8 mouse cellular contexts compared by ENCODE assay signal in the genomic region with DNA sequence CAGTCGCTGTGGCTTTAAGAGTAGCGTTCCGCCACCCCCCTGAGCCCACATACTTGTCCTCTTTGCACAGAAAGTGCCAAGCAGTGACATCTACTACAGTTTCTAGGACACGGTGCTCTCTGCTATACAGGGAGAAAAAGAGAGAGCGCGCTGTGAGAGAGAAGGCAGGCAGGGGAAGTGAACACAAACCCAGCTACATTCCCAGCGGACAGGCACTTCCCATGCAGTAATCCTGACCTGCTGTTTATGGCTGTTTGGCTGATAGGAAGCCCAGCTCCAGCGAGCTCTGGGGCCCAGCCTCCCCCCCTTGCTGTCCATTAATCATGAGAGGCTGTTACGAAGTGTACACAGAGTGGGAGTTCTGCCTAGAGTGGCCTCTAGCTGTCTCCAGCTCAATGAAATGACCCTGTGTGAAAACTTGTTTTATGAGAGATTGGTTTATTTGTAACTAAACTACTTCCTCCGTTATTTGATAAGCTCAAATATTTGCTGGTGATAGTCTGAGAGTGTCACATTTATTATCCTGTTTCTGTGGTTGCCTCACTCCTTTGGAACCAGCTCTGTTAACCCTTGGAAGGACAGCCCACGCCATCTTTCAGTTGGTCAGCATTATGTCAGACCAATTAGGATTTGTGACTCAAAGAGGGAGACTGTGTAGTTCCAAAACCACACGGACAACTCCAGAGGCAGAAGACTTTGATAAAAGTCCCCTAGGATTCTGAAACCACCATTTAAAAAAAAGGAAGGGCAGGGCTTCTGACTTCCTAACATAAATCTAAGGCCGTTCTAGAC.
DNase-seq lines count a peak whose midpoint lies in the region; ATAC-seq and TF ChIP-seq lines count a peak whose summit lies in the region.

No protein-coding gene starts in this region.

- H3K36me3 ChIP-seq in erythroblast, embryonic 14.5 days (ENCODE audit: control insufficient read depth), result no peaks in the 10 kb centered on the region
- no peaks in the 10 kb centered on the region for H3K36me3 ChIP-seq in embryonic facial prominence, embryonic 12.5 days
- no peaks in the 10 kb centered on the region for H3K36me3 ChIP-seq in limb, embryonic 14.5 days (ENCODE audit: control insufficient read depth, insufficient read depth, low read length)
- H3K36me3 ChIP-seq in midbrain, embryonic 15.5 days (replicated peaks), result no peaks in the 10 kb centered on the region
- H3K36me3 ChIP-seq in splenic B cell, adult 2 months (ENCODE audit: control insufficient read depth, insufficient read depth, low read length, poor library complexity, severe bottlenecking), result no peaks in the 10 kb centered on the region

- no peaks in the 10 kb centered on the region for H3K9me3 ChIP-seq in erythroblast, embryonic 14.5 days (ENCODE audit: control insufficient read depth, low read length)
- H3K9me3 ChIP-seq in embryonic facial prominence, embryonic 12.5 days, result no peaks in the 10 kb centered on the region
- H3K9me3 ChIP-seq in limb, embryonic 14.5 days (ENCODE audit: control insufficient read depth, low read length), result no peaks in the 10 kb centered on the region
- H3K9me3 ChIP-seq in midbrain, embryonic 15.5 days, result no peaks in the 10 kb centered on the region

- peak overlapping the region; percentile 83 for H3K27ac ChIP-seq in embryonic facial prominence, embryonic 12.5 days
- H3K27ac ChIP-seq in limb, embryonic 14.5 days (replicated peaks; ENCODE audit: low read depth, low read length), result peak overlapping the region; percentile 80
- H3K27ac ChIP-seq in midbrain, embryonic 15.5 days, result peak overlapping the region; percentile 81

- peak; percentile 17; the same call in 1 of the 2 replicates for TF ChIP-seq POLR2A in limb, embryonic 14.5 days (IDR thresholded peaks at IDR 0.05; ENCODE audit: borderline replicate concordance, extremely low read depth, insufficient read depth, insufficient read length)

- DNase-seq in heart, adult 8-10 months (ENCODE audit: low spot score), result peak; percentile 88
- peak; percentile 88 for DNase-seq in kidney, adult 9 months
- peak; percentile 91 for DNase-seq in limb, embryonic 14.5 days (ENCODE audit: low spot score)
- peak; percentile 10 for DNase-seq in splenic B cell, adult 2 months (ENCODE audit: low read depth, low spot score)

- 2% methylated on average over 13 of the region's 13 CpGs for WGBS in embryonic facial prominence, embryonic 12.5 days
- WGBS in limb, embryonic 14.5 days, result under 1% methylated on average over 13 of the region's 13 CpGs
- under 1% methylated on average over 13 of the region's 13 CpGs for WGBS in midbrain, embryonic 15.5 days

- no peak for ATAC-seq in erythroblast, adult 5-6 weeks (replicated peaks; ENCODE audit: low FRiP score, poor library complexity, severe bottlenecking)
- peak; percentile 78 for ATAC-seq in embryonic facial prominence, embryonic 12.5 days (ENCODE audit: insufficient number of reproducible peaks, insufficient read depth, low FRiP score, low TSS enrichment)
- peak; percentile 90 for ATAC-seq in limb, embryonic 14.5 days (ENCODE audit: low FRiP score, low read depth)
- peak; percentile 94 for ATAC-seq in midbrain, embryonic 15.5 days (replicated peaks)

- H3K4me2 ChIP-seq in embryonic facial prominence, embryonic 12.5 days (replicated peaks), result peak overlapping the region; percentile 63
- H3K4me2 ChIP-seq in limb, embryonic 14.5 days (replicated peaks; ENCODE audit: low read depth, low read length, severe bottlenecking), result peak overlapping the region; percentile 52
- peak overlapping the region; percentile 65 for H3K4me2 ChIP-seq in midbrain, embryonic 15.5 days

- H3K4me1 ChIP-seq in erythroblast, embryonic 14.5 days (ENCODE audit: control insufficient read depth), result peaks cover 5% of the 10 kb centered on the region
- peaks cover 30% of the 10 kb centered on the region for H3K4me1 ChIP-seq in embryonic facial prominence, embryonic 12.5 days
- H3K4me1 ChIP-seq in limb, embryonic 14.5 days (ENCODE audit: control insufficient read depth, insufficient read depth, low read length), result peaks cover 42% of the 10 kb centered on the region
- H3K4me1 ChIP-seq in midbrain, embryonic 15.5 days, result peaks cover 27% of the 10 kb centered on the region

- H3K9ac ChIP-seq in embryonic facial prominence, embryonic 12.5 days, result peak overlapping the region; percentile 48; the same call in 1 of the 2 replicates
- peak overlapping the region; percentile 44 for H3K9ac ChIP-seq in limb, embryonic 14.5 days (ENCODE audit: low read depth, low read length, severe bottlenecking)
- H3K9ac ChIP-seq in midbrain, embryonic 15.5 days, result peak overlapping the region; percentile 44

- H3K27me3 ChIP-seq in erythroblast, embryonic 14.5 days (ENCODE audit: control insufficient read depth), result no peaks in the 10 kb centered on the region
- no peaks in the 10 kb centered on the region for H3K27me3 ChIP-seq in embryonic facial prominence, embryonic 12.5 days
- no peaks in the 10 kb centered on the region for H3K27me3 ChIP-seq in limb, embryonic 14.5 days (ENCODE audit: control insufficient read depth, insufficient read depth, low read length)
- no peaks in the 10 kb centered on the region for H3K27me3 ChIP-seq in midbrain, embryonic 15.5 days (replicated peaks)
- H3K27me3 ChIP-seq in splenic B cell, adult 2 months (ENCODE audit: control insufficient read depth, insufficient read depth, low read length, poor library complexity, severe bottlenecking), result no peaks in the 10 kb centered on the region

- H3K4me3 ChIP-seq in erythroblast, embryonic 14.5 days (replicated peaks), result peak overlapping the region; percentile 51
- peak overlapping the region; percentile 34 for H3K4me3 ChIP-seq in embryonic facial prominence, embryonic 12.5 days
- H3K4me3 ChIP-seq in limb, embryonic 14.5 days (replicated peaks; ENCODE audit: low read length), result peak overlapping the region; percentile 26
- H3K4me3 ChIP-seq in midbrain, embryonic 15.5 days, result peak overlapping the region; percentile 38

Comparison
In these comparisons a context has a peak if more than half of its experiments do, and no peak if none do; other contexts are left out.
1. DNase-seq: peak in every context shown above with its lines; median percentile 91 in limb, embryonic 14.5 days; 88 in heart, adult 8-10 months; 88 in kidney, adult 9 months; 10 in splenic B cell, adult 2 months.